Comparison of ENCODE assay signal across 30 mouse cellular contexts in genomic region chrX:9984094-9984669, GRCm38 (mm10).
A peak's percentile ranks its signal among the peaks of the same experiment; 100 is the strongest.
DNase-seq lines count a peak whose midpoint lies in the region; ATAC-seq lines count a peak whose summit lies in the region.
"Had no signal": no experiment of that assay in that cellular context is flagged by ENCODE, and none has a peak within 500 bp of the region (broad histone marks: within the 10 kb centered on the region; RNA-seq: fewer than 3 reads in every experiment).

No protein-coding gene starts in this region.

- no peak overlapping the region for H3K4me3 ChIP-seq in forebrain, embryonic 11.5 days (ENCODE audit: low read depth, low read length)
- H3K4me3 ChIP-seq in forebrain, embryonic 10.5 days = no peak overlapping the region
- H3K4me3 ChIP-seq in forebrain, embryonic 12.5 days (replicated peaks) = no peak overlapping the region
- H3K4me3 ChIP-seq in forebrain, embryonic 15.5 days = no peak overlapping the region
- H3K4me3 ChIP-seq in hindbrain, embryonic 10.5 days = no peak overlapping the region
- H3K4me3 ChIP-seq: embryonic facial prominence, embryonic 10.5 days; embryonic facial prominence, embryonic 13.5 days; erythroblast, embryonic 14.5 days; gastrocnemius, adult 2 months; heart, embryonic 12.5 days; heart, embryonic 15.5 days had no signal

- no peaks in the 10 kb centered on the region for H3K27me3 ChIP-seq in forebrain, embryonic 11.5 days (ENCODE audit: control insufficient read depth, insufficient read depth, low read length)
- no peaks in the 10 kb centered on the region for H3K27me3 ChIP-seq in forebrain, embryonic 10.5 days (ENCODE audit: poor library complexity, severe bottlenecking)
- no peaks in the 10 kb centered on the region for H3K27me3 ChIP-seq in forebrain, embryonic 12.5 days
- H3K27me3 ChIP-seq in forebrain, embryonic 15.5 days = no peaks in the 10 kb centered on the region
- no peaks in the 10 kb centered on the region for H3K27me3 ChIP-seq in hindbrain, embryonic 10.5 days (ENCODE audit: insufficient read depth, poor library complexity, severe bottlenecking)
- H3K27me3 ChIP-seq: embryonic facial prominence, embryonic 13.5 days; heart, embryonic 12.5 days; heart, embryonic 15.5 days had no signal

- H3K4me2 ChIP-seq in forebrain, embryonic 11.5 days (ENCODE audit: low read depth, low read length, severe bottlenecking) = no peak overlapping the region
- H3K4me2 ChIP-seq in forebrain, embryonic 12.5 days = no peak overlapping the region
- no peak overlapping the region for H3K4me2 ChIP-seq in forebrain, embryonic 15.5 days (replicated peaks)
- H3K4me2 ChIP-seq: embryonic facial prominence, embryonic 13.5 days; heart, embryonic 12.5 days; heart, embryonic 15.5 days; hindbrain, embryonic 14.5 days had no signal

- H3K4me1 ChIP-seq in forebrain, embryonic 11.5 days (replicated peaks; ENCODE audit: control insufficient read depth, insufficient read depth, low read length) = no peaks in the 10 kb centered on the region
- H3K4me1 ChIP-seq in forebrain, embryonic 10.5 days = no peaks in the 10 kb centered on the region
- no peaks in the 10 kb centered on the region for H3K4me1 ChIP-seq in forebrain, embryonic 12.5 days
- H3K4me1 ChIP-seq in forebrain, embryonic 15.5 days = no peaks in the 10 kb centered on the region
- no peaks in the 10 kb centered on the region for H3K4me1 ChIP-seq in hindbrain, embryonic 10.5 days (replicated peaks)
- H3K4me1 ChIP-seq: embryonic facial prominence, embryonic 10.5 days; embryonic facial prominence, embryonic 13.5 days; heart, embryonic 12.5 days; heart, embryonic 15.5 days had no signal

- H3K9ac ChIP-seq in forebrain, embryonic 11.5 days (ENCODE audit: low read length) = no peak overlapping the region
- H3K9ac ChIP-seq in forebrain, embryonic 12.5 days = no peak overlapping the region
- no peak overlapping the region for H3K9ac ChIP-seq in forebrain, embryonic 15.5 days (replicated peaks)
- H3K9ac ChIP-seq: embryonic facial prominence, embryonic 13.5 days; heart, embryonic 12.5 days; heart, embryonic 15.5 days; hindbrain, embryonic 14.5 days had no signal

- no peaks in the 10 kb centered on the region for H3K9me3 ChIP-seq in forebrain, embryonic 11.5 days (ENCODE audit: control insufficient read depth, low read length)
- no peaks in the 10 kb centered on the region for H3K9me3 ChIP-seq in forebrain, embryonic 10.5 days
- H3K9me3 ChIP-seq in forebrain, embryonic 12.5 days = no peaks in the 10 kb centered on the region
- no peaks in the 10 kb centered on the region for H3K9me3 ChIP-seq in forebrain, embryonic 15.5 days
- H3K9me3 ChIP-seq in hindbrain, embryonic 10.5 days = no peaks in the 10 kb centered on the region
- H3K9me3 ChIP-seq: embryonic facial prominence, embryonic 10.5 days; embryonic facial prominence, embryonic 13.5 days; heart, embryonic 12.5 days; heart, embryonic 15.5 days had no signal

- H3K27ac ChIP-seq in forebrain, embryonic 11.5 days (ENCODE audit: low read depth, low read length) = no peak overlapping the region
- H3K27ac ChIP-seq in forebrain, embryonic 10.5 days = no peak overlapping the region
- H3K27ac ChIP-seq in forebrain, embryonic 12.5 days = no peak overlapping the region
- no peak overlapping the region for H3K27ac ChIP-seq in forebrain, embryonic 15.5 days (replicated peaks)
- H3K27ac ChIP-seq in hindbrain, embryonic 10.5 days = no peak overlapping the region
- H3K27ac ChIP-seq: embryonic facial prominence, embryonic 10.5 days; embryonic facial prominence, embryonic 13.5 days; gastrocnemius, adult 2 months; heart, embryonic 15.5 days; hindbrain, embryonic 14.5 days; hindbrain, postnatal 0 days had no signal

- no peaks in the 10 kb centered on the region for H3K36me3 ChIP-seq in forebrain, embryonic 11.5 days (ENCODE audit: control insufficient read depth, insufficient read depth, low read length)
- no peaks in the 10 kb centered on the region for H3K36me3 ChIP-seq in forebrain, embryonic 10.5 days (replicated peaks)
- H3K36me3 ChIP-seq in forebrain, embryonic 12.5 days (replicated peaks) = no peaks in the 10 kb centered on the region
- no peaks in the 10 kb centered on the region for H3K36me3 ChIP-seq in forebrain, embryonic 15.5 days
- no peaks in the 10 kb centered on the region for H3K36me3 ChIP-seq in hindbrain, embryonic 10.5 days
- H3K36me3 ChIP-seq: embryonic facial prominence, embryonic 10.5 days; embryonic facial prominence, embryonic 13.5 days; heart, embryonic 12.5 days; heart, embryonic 15.5 days had no signal

- ATAC-seq in forebrain, embryonic 11.5 days (replicated peaks; ENCODE audit: low FRiP score) = peak; percentile 51; the same call in 1 of the 2 replicates
- ATAC-seq in forebrain, embryonic 12.5 days (ENCODE audit: low FRiP score) = peak; percentile 57; the same call in 1 of the 2 replicates
- peak; percentile 60 for ATAC-seq in forebrain, embryonic 15.5 days (replicated peaks)
- ATAC-seq: hindbrain, postnatal 0 days; inflammation-experienced regulatory T-cells, adult 6 months; intestine, embryonic 16.5 days; Patski had no signal

- DNase-seq in forebrain, embryonic 11.5 days (ENCODE audit: low spot score) = no peak
- no peak for DNase-seq in forebrain, embryonic 10.5 days (ENCODE audit: extremely low spot score, low spot score)
- DNase-seq in telencephalon, adult 2 months (ENCODE audit: low read depth, low spot score) = peak; percentile 2
- DNase-seq in lung, postnatal 4 days = no peak
- no peak for DNase-seq in hindbrain, embryonic 10.5 days (ENCODE audit: low spot score)
- DNase-seq in thymus, postnatal 4 days = no peak
- DNase-seq: adrenal gland, postnatal 10 days; adrenal gland, postnatal 36 days; cerebellum, adult 11-12 months; cerebellum, adult 8-10 months; cerebellum, postnatal 10 days; cerebellum, postnatal 36 days; embryo, embryonic 11 days; gastrocnemius, adult 2 months; gastrocnemius, postnatal 14 days; heart, adult 11 months; heart, postnatal 10 days; heart, postnatal 36 days had no signal
